Mouse (Mus musculus): ENCODE results near the gene Tlr2. TPM values are rescaled to one million over a fixed set of nuclear protein-coding genes. Genes with fewer than 3 reads are reported as not detected.

Gene Tlr2
- polyA plus RNA-seq, 1 experiment from 2014 or later: 3.7 TPM

GRCm38 (mm10) chr3:83789651-83790451 lies 51.7 kb downstream of the Tlr2 start:
- Histone ChIP-seq H3K27me3 (peaks cover 13% of the 10 kb centered on the region), H3K4me2 (peak overlapping the region; percentile 77), H3K36me3 (no peaks in the 10 kb centered on the region), H3K9me3 (no peaks in the 10 kb centered on the region), H3K4me3 (replicated peaks) (peak overlapping the region; percentile 65), H3K4me1 (replicated peaks) (peaks cover 19% of the 10 kb centered on the region), H3K9ac (replicated peaks) (peak overlapping the region; percentile 80), H3K27ac (peak overlapping the region; percentile 24; the same call in 1 of the 2 replicates)
- ATAC-seq (ENCODE audit: insufficient number of reproducible peaks, insufficient read depth, low FRiP score, low TSS enrichment, low read depth): peak; percentile 64
- 2% methylated on average over 44 of the region's 44 CpGs for WGBS

DNA sequence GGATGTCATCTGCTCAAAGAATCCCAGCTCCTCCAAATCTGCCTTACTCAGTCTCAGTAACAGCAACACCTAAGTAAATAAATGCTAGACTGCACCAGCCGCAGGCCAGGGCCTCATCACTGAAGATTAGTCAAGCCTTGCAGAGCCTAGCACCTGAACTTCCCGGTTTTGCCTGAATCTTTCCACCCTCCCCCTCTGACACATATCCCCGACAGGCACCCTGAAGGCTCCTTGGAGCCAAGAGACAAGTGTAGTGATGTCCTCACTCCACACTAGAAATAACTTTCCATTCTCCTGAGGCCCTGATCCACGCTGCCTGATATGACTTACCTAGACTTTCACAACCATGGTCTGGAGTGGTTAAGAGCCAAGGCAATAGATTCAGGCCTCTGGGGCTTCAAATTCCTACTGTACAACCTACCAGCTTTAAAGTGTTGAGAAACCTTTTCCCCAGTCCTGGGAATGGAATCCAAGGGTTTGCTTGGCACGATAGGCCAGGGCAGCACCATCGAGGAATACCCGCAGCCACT lies 53.7 kb downstream of the Tlr2 start:
- WGBS: 89% methylated on average over 7 of the region's 7 CpGs
- ATAC-seq (ENCODE audit: insufficient number of reproducible peaks, insufficient read depth, low FRiP score, low TSS enrichment, low read depth): no peak
- Histone ChIP-seq H3K4me2 (no peak overlapping the region), H3K9ac (replicated peaks) (no peak overlapping the region), H3K27ac (no peak overlapping the region), H3K4me3 (replicated peaks) (no peak overlapping the region), H3K4me1 (replicated peaks) (peaks cover 39% of the 10 kb centered on the region), H3K36me3 (no peaks in the 10 kb centered on the region), H3K27me3 (peaks cover 13% of the 10 kb centered on the region), H3K9me3 (no peaks in the 10 kb centered on the region)

DNA sequence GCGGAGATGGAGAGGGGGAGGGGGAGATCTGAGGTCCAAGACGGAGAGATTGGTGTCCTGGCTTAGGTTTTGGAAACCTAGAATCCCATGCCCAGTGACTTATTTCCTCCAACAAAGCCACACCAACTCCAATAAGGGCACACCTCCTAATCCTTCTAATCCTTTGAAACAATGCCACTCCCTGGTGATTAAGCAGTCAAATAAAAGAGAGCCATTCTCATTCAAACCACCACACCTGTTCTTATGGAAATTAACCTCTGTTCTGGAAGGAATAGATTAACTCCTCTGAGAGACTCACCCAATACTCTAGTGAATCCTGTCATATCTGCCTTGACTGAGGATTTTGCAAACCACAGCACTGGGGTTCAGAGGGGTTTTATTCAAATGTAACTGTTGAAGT lies 54.5 kb downstream of the Tlr2 start:
- H3K4me1 ChIP-seq (replicated peaks): peaks cover 45% of the 10 kb centered on the region

More for the DNA sequence above, 54.5 kb downstream of the Tlr2 start:
- Histone ChIP-seq H3K9me3 (no peaks in the 10 kb centered on the region), H3K4me3 (replicated peaks) (no peak overlapping the region), H3K27me3 (peaks cover 13% of the 10 kb centered on the region), H3K9ac (replicated peaks) (no peak overlapping the region), H3K4me2 (no peak overlapping the region), H3K36me3 (no peaks in the 10 kb centered on the region), H3K27ac (no peak overlapping the region)
- no peak for ATAC-seq (ENCODE audit: insufficient number of reproducible peaks, insufficient read depth, low FRiP score, low TSS enrichment, low read depth)
- 97% methylated on average over 2 of the region's 2 CpGs for WGBS

Other genes with a start within 250 kb of the Tlr2 start
- 307 and 308 TPM in 2 replicates for gene Sfrp2, start 75.4 kb downstream of the Tlr2 start, polyA plus RNA-seq (2016; fragmentation: Nextera tagmentation; extraction: Ambion mirVana)
- 68.1 and 72.0 TPM in 2 replicates for gene Tmem131l, start 198.4 kb upstream of the Tlr2 start, polyA plus RNA-seq (2016; fragmentation: Nextera tagmentation; extraction: Ambion mirVana)